Mouse (Mus musculus): Measurements from ENCODE around the gene Ppp4r1. TPM values are rescaled to one million over a fixed set of nuclear protein-coding genes. Genes with fewer than 3 reads are reported as not detected.

The Ppp4r1 gene
- polyA plus RNA-seq, 1 experiment from 2014 or later: 8.0 TPM

- H3K4me1 ChIP-seq (ENCODE audit: insufficient read depth): peaks cover 23% of the 10 kb centered on the region
- H3K9ac ChIP-seq (replicated peaks): no peak overlapping the region
- no peak for ATAC-seq
- H3K36me3 ChIP-seq (replicated peaks; ENCODE audit: insufficient read depth, low read length): no peaks in the 10 kb centered on the region; the same call in none of the 2 replicates
- no peak for TF ChIP-seq EP300 (IDR thresholded peaks at IDR 0.05; ENCODE audit: low read depth)
- no peak for TF ChIP-seq CTCF (IDR thresholded peaks at IDR 0.05; ENCODE audit: low read depth)
- no peaks in the 10 kb centered on the region for H3K9me3 ChIP-seq (ENCODE audit: low read length)
- no peak overlapping the region for H3K27ac ChIP-seq (ENCODE audit: low read depth)
- H3K27me3 ChIP-seq (ENCODE audit: insufficient read depth, low read length): no peaks in the 10 kb centered on the region
- 68% methylated on average over 4 of the region's 4 CpGs for WGBS (ENCODE audit: insufficient replicate concordance)
- H3K4me3 ChIP-seq (ENCODE audit: low read depth, low read length): no peak overlapping the region
- no peak for DNase-seq
- H3K4me2 ChIP-seq (ENCODE audit: low read depth, low read length): no peak overlapping the region
These were observed 4.9 kb downstream of the Ppp4r1 start for GRCm38 (mm10) chr17:65787261-65787660.

GRCm38 (mm10) chr17:65788542-65789291, 6.3 kb downstream of the Ppp4r1 start:
- Histone ChIP-seq H3K36me3 (replicated peaks; ENCODE audit: insufficient read depth, low read length) (no peaks in the 10 kb centered on the region; the same call in none of the 2 replicates), H3K27ac (ENCODE audit: low read depth) (no peak overlapping the region), H3K27me3 (ENCODE audit: insufficient read depth, low read length) (no peaks in the 10 kb centered on the region), H3K4me1 (ENCODE audit: insufficient read depth) (peaks cover 23% of the 10 kb centered on the region), H3K4me3 (ENCODE audit: low read depth, low read length) (no peak overlapping the region), H3K9ac (replicated peaks) (no peak overlapping the region), H3K4me2 (ENCODE audit: low read depth, low read length) (no peak overlapping the region), H3K9me3 (ENCODE audit: low read length) (no peaks in the 10 kb centered on the region)
- ATAC-seq (peak; percentile 65), DNase-seq (peak; percentile 41)
- no peak for TF ChIP-seq CTCF (IDR thresholded peaks at IDR 0.05; ENCODE audit: low read depth)
- TF ChIP-seq EP300 (IDR thresholded peaks at IDR 0.05; ENCODE audit: low read depth): no peak
- 66% methylated on average over 12 of the region's 12 CpGs for WGBS (ENCODE audit: insufficient replicate concordance)

- Histone ChIP-seq H3K36me3 (replicated peaks; ENCODE audit: insufficient read depth, low read length) (peaks cover 2% of the 10 kb centered on the region), H3K27ac (ENCODE audit: low read depth) (no peak overlapping the region), H3K9me3 (ENCODE audit: low read length) (no peaks in the 10 kb centered on the region), H3K9ac (replicated peaks) (no peak overlapping the region), H3K27me3 (ENCODE audit: insufficient read depth, low read length) (no peaks in the 10 kb centered on the region), H3K4me2 (ENCODE audit: low read depth, low read length) (no peak overlapping the region), H3K4me3 (ENCODE audit: low read depth, low read length) (no peak overlapping the region), H3K4me1 (ENCODE audit: insufficient read depth) (peaks cover 20% of the 10 kb centered on the region)
- DNase-seq: no peak
- 80% methylated on average over 6 of the region's 6 CpGs for WGBS (ENCODE audit: insufficient replicate concordance)
- ATAC-seq: no peak
- TF ChIP-seq CTCF (IDR thresholded peaks at IDR 0.05; ENCODE audit: low read depth): no peak
- TF ChIP-seq EP300 (IDR thresholded peaks at IDR 0.05; ENCODE audit: low read depth): no peak
These were observed 7.2 kb downstream of the Ppp4r1 start for GRCm38 (mm10) chr17:65789576-65789975.

- ATAC-seq (no peak), DNase-seq (no peak)
- peaks cover 5% of the 10 kb centered on the region for H3K36me3 ChIP-seq (replicated peaks; ENCODE audit: insufficient read depth, low read length)
These were observed 8.8 kb downstream of the Ppp4r1 start for GRCm38 (mm10) chr17:65791161-65791560.

GRCm38 (mm10) chr17:65793307-65793930, 11.0 kb downstream of the Ppp4r1 start:
- Histone ChIP-seq H3K4me1 (ENCODE audit: insufficient read depth) (peaks cover 13% of the 10 kb centered on the region), H3K27ac (ENCODE audit: low read depth) (no peak overlapping the region), H3K4me3 (ENCODE audit: low read depth, low read length) (no peak overlapping the region), H3K4me2 (ENCODE audit: low read depth, low read length) (no peak overlapping the region), H3K9ac (replicated peaks) (no peak overlapping the region), H3K9me3 (ENCODE audit: low read length) (no peaks in the 10 kb centered on the region), H3K27me3 (ENCODE audit: insufficient read depth, low read length) (no peaks in the 10 kb centered on the region), H3K36me3 (replicated peaks; ENCODE audit: insufficient read depth, low read length) (peaks cover 5% of the 10 kb centered on the region)
- no peak for DNase-seq
- TF ChIP-seq EP300 (IDR thresholded peaks at IDR 0.05; ENCODE audit: low read depth) (no peak), CTCF (IDR thresholded peaks at IDR 0.05; ENCODE audit: low read depth) (no peak)
- ATAC-seq: no peak
- 86% methylated on average over 12 of the region's 12 CpGs for WGBS (ENCODE audit: insufficient replicate concordance)

More at GRCm38 (mm10) chr17:65791161-65791560, 8.8 kb downstream of the Ppp4r1 start:
- no peak overlapping the region for H3K27ac ChIP-seq (ENCODE audit: low read depth)
- 87% methylated on average over 2 of the region's 2 CpGs for WGBS (ENCODE audit: insufficient replicate concordance)
- H3K9me3 ChIP-seq (ENCODE audit: low read length): no peaks in the 10 kb centered on the region
- H3K4me3 ChIP-seq (ENCODE audit: low read depth, low read length): no peak overlapping the region
- no peaks in the 10 kb centered on the region for H3K27me3 ChIP-seq (ENCODE audit: insufficient read depth, low read length)
- no peak overlapping the region for H3K9ac ChIP-seq (replicated peaks)
- no peak overlapping the region for H3K4me2 ChIP-seq (ENCODE audit: low read depth, low read length)
- H3K4me1 ChIP-seq (ENCODE audit: insufficient read depth): peaks cover 19% of the 10 kb centered on the region
- TF ChIP-seq CTCF (IDR thresholded peaks at IDR 0.05; ENCODE audit: low read depth) (no peak), EP300 (IDR thresholded peaks at IDR 0.05; ENCODE audit: low read depth) (no peak)

- no peak for ATAC-seq
- TF ChIP-seq EP300 (IDR thresholded peaks at IDR 0.05; ENCODE audit: low read depth) (no peak), CTCF (IDR thresholded peaks at IDR 0.05; ENCODE audit: low read depth) (no peak)
These were observed 11.9 kb downstream of the Ppp4r1 start for GRCm38 (mm10) chr17:65794096-65794850.

More at GRCm38 (mm10) chr17:65794096-65794850, 11.9 kb downstream of the Ppp4r1 start:
- no peak for DNase-seq
- Histone ChIP-seq H3K4me2 (ENCODE audit: low read depth, low read length) (no peak overlapping the region), H3K27me3 (ENCODE audit: insufficient read depth, low read length) (no peaks in the 10 kb centered on the region), H3K4me3 (ENCODE audit: low read depth, low read length) (no peak overlapping the region), H3K36me3 (replicated peaks; ENCODE audit: insufficient read depth, low read length) (peaks cover 5% of the 10 kb centered on the region), H3K9ac (replicated peaks) (no peak overlapping the region), H3K4me1 (ENCODE audit: insufficient read depth) (peaks cover 5% of the 10 kb centered on the region), H3K27ac (ENCODE audit: low read depth) (no peak overlapping the region), H3K9me3 (ENCODE audit: low read length) (no peaks in the 10 kb centered on the region)
- WGBS (ENCODE audit: insufficient replicate concordance): 88% methylated on average over 11 of the region's 13 CpGs
